Mouse (Mus musculus): Measurements from ENCODE around the gene Tspear. TPM values are rescaled to one million over a fixed set of nuclear protein-coding genes. Genes with fewer than 3 reads are reported as not detected.
A peak's percentile ranks its signal among the peaks of the same experiment; 100 is the strongest.
"Not testable (repeated sequence)": the region's sequence is repeated elsewhere in the genome, so short reads cannot be mapped to it uniquely, and the experiment has no call there.

The Tspear gene
- polyA plus RNA-seq, 1 experiment from 2014 or later = 0.43 TPM

DNA sequence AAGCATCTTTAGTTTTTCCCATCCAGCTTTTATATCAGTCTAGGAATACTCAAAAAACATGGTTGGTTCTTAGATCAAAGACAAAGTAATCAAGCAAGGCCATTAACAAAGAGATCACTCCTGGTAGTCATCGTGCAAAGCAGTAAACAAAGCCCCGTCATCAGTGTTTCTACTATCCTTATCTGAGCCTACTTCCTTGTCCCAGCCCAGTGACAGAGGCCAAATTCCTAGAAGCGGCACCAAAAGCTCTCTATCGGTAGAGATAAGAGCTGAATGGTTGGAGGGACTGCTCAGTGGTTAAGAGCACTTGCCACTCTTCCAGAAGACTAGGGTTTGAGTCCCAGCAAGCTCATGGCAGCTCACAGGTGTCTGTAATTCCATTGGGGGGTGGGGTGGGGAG is 14.8 kb upstream of the Tspear start:
- no peak for TF ChIP-seq CTCF (IDR thresholded peaks at IDR 0.05; ENCODE audit: low read depth)
- Histone ChIP-seq H3K36me3 (ENCODE audit: insufficient read depth, low read length) (no peaks in the 10 kb centered on the region), H3K4me3 (replicated peaks; ENCODE audit: low read depth, low read length) (no peak overlapping the region), H3K4me1 (replicated peaks; ENCODE audit: insufficient read depth, low read length) (no peaks in the 10 kb centered on the region), H3K4me2 (ENCODE audit: low read length) (no peak overlapping the region), H3K27ac (no peak overlapping the region), H3K9me3 (replicated peaks; ENCODE audit: low read length) (no peaks in the 10 kb centered on the region), H3K27me3 (ENCODE audit: insufficient read depth, low read length) (no peaks in the 10 kb centered on the region; the same call in 1 of the 2 replicates), H3K9ac (ENCODE audit: low read depth, low read length) (no peak overlapping the region)
- no peak for ATAC-seq (replicated peaks; ENCODE audit: low FRiP score, low read depth)
- 64% methylated on average over 4 of the region's 4 CpGs for WGBS
- DNase-seq (ENCODE audit: low spot score) = no peak

DNA sequence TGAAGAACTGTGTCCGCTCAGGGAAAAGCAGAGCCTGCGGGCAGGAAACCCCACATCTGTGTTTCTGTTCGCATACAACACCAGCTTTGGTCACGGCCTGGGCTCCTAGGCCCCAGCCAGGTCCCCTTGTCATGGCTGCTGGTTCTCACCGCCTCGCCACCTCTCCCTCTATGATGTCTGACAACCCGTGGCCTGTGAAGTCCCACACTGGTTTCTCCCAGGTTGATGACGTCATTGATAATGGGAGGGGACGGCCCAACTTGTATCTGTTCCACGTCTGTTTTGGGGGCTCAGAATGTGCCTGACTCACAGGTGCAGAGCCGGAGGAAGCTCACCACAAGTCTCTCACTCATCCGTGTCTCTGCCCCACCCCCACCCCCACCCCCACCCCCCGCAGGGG is 12.6 kb upstream of the Tspear start:
- H3K4me1 ChIP-seq (replicated peaks; ENCODE audit: insufficient read depth, low read length) = 0 out of 2 replicates have a peak, but pooled peaks cover 6% of the 10 kb centered on the region
- no peak overlapping the region for H3K4me2 ChIP-seq (ENCODE audit: low read length)
- TF ChIP-seq CTCF (IDR thresholded peaks at IDR 0.05; ENCODE audit: low read depth) = no peak
- WGBS = 54% methylated on average over 13 of the region's 13 CpGs
- DNase-seq (ENCODE audit: low spot score) (no peak), ATAC-seq (replicated peaks; ENCODE audit: low FRiP score, low read depth) (no peak)
- H3K9ac ChIP-seq (ENCODE audit: low read depth, low read length) = no peak overlapping the region
- H3K27me3 ChIP-seq (ENCODE audit: insufficient read depth, low read length) = peaks cover 19% of the 10 kb centered on the region
- H3K27ac ChIP-seq = no peak overlapping the region
- no peaks in the 10 kb centered on the region for H3K36me3 ChIP-seq (ENCODE audit: insufficient read depth, low read length)
- H3K4me3 ChIP-seq (replicated peaks; ENCODE audit: low read depth, low read length) = no peak overlapping the region
- no peaks in the 10 kb centered on the region for H3K9me3 ChIP-seq (replicated peaks; ENCODE audit: low read length)

DNA sequence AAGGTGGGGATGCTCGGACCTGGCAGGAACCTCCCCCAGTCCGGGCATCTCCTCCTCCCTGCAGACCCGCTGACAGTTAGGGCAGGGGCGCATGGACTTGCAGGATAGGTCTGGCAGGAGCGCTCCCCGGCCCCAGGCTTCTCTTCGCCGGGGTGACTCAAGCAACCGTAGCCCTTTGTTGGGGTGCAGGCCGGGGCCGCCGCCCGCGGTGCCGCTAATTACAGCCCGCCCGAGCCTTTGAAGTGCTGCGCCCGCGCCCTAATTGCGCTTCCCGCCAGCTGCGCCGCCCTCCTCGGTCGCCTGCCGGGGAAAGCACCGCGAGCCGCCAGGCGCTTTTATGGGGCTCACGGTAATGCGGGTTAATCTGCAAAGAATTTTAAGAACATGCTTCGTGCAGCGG is 8.8 kb upstream of the Tspear start:
- H3K4me3 ChIP-seq (replicated peaks; ENCODE audit: low read depth, low read length) = 0 out of 2 replicates have a peak overlapping the region, but pooled peaks have one; percentile 18
- TF ChIP-seq CTCF (IDR thresholded peaks at IDR 0.05; ENCODE audit: low read depth) = no peak
- no peak overlapping the region for H3K27ac ChIP-seq
- ATAC-seq (replicated peaks; ENCODE audit: low FRiP score, low read depth) (no peak), DNase-seq (ENCODE audit: low spot score) (no peak)
- H3K9ac ChIP-seq (ENCODE audit: low read depth, low read length) = no peak overlapping the region
- no peaks in the 10 kb centered on the region for H3K36me3 ChIP-seq (ENCODE audit: insufficient read depth, low read length)
- peak overlapping the region; percentile 44 for H3K4me2 ChIP-seq (ENCODE audit: low read length)
- peaks cover 19% of the 10 kb centered on the region for H3K27me3 ChIP-seq (ENCODE audit: insufficient read depth, low read length)
- no peaks in the 10 kb centered on the region for H3K9me3 ChIP-seq (replicated peaks; ENCODE audit: low read length)
- 0 out of 2 replicates have a peak, but pooled peaks cover 6% of the 10 kb centered on the region for H3K4me1 ChIP-seq (replicated peaks; ENCODE audit: insufficient read depth, low read length)
- 0% methylated on average over 32 of the region's 35 CpGs for WGBS

DNA sequence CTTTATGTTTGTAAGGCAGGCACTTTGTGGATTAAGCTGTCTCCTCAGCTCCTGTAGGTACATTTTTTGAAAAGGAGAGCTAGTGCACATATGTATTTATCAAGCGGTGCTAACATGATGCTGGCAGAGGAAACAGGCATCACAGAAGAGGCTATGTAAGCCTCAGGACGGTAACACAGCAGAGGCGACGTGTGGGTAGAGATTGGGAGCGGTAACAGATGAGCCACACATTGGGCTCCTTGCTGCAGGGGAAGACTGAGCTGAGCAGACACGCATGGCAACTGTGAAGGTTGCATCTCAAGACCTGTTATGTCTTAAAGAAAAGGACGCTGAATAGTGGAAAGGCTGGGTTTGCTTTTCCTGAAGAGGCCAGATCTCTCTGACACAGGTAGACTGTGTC is 3.4 kb upstream of the Tspear start:
- ATAC-seq (replicated peaks; ENCODE audit: low FRiP score, low read depth) (no peak), DNase-seq (ENCODE audit: low spot score) (no peak)
- no peak overlapping the region for H3K4me3 ChIP-seq (replicated peaks; ENCODE audit: low read depth, low read length)
- no peaks in the 10 kb centered on the region for H3K9me3 ChIP-seq (replicated peaks; ENCODE audit: low read length)
- WGBS = 80% methylated on average over 7 of the region's 7 CpGs
- H3K4me2 ChIP-seq (ENCODE audit: low read length) = no peak overlapping the region
- H3K36me3 ChIP-seq (ENCODE audit: insufficient read depth, low read length) = no peaks in the 10 kb centered on the region
- H3K27me3 ChIP-seq (ENCODE audit: insufficient read depth, low read length) = peaks cover 14% of the 10 kb centered on the region
- no peaks in the 10 kb centered on the region for H3K4me1 ChIP-seq (replicated peaks; ENCODE audit: insufficient read depth, low read length)
- TF ChIP-seq CTCF (IDR thresholded peaks at IDR 0.05; ENCODE audit: low read depth) = no peak
- no peak overlapping the region for H3K27ac ChIP-seq
- H3K9ac ChIP-seq (ENCODE audit: low read depth, low read length) = no peak overlapping the region

DNA sequence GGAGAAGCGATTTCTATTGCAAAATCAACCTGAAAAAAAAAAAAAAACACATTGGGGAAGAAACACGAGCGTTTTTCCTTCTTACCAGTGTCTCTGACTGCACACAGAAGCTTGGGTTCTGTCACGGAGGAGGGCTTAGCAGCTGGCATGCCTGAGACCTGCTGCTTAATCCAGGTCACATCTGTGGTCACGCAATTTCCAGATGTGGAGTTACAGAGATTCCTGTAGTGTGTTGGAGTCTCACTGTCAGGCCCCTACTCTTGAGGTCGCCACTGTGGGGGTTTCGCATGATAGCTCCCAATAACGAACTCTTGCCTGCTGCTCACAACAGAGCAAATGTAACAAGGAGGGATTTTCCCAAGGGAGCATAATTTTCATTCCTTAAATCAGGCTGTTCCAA is 2.2 kb upstream of the Tspear start:
- Histone ChIP-seq H3K4me3 (replicated peaks; ENCODE audit: low read depth, low read length) (no peak overlapping the region), H3K27me3 (ENCODE audit: insufficient read depth, low read length) (peaks cover 8% of the 10 kb centered on the region; the same call in 1 of the 2 replicates), H3K9ac (ENCODE audit: low read depth, low read length) (no peak overlapping the region), H3K9me3 (replicated peaks; ENCODE audit: low read length) (no peaks in the 10 kb centered on the region), H3K4me1 (replicated peaks; ENCODE audit: insufficient read depth, low read length) (no peaks in the 10 kb centered on the region), H3K36me3 (ENCODE audit: insufficient read depth, low read length) (no peaks in the 10 kb centered on the region), H3K4me2 (ENCODE audit: low read length) (no peak overlapping the region), H3K27ac (no peak overlapping the region)
- DNase-seq (ENCODE audit: low spot score) (no peak), ATAC-seq (replicated peaks; ENCODE audit: low FRiP score, low read depth) (no peak)
- 29% methylated on average over 8 of the region's 8 CpGs for WGBS
- TF ChIP-seq CTCF (IDR thresholded peaks at IDR 0.05; ENCODE audit: low read depth) = no peak

DNA sequence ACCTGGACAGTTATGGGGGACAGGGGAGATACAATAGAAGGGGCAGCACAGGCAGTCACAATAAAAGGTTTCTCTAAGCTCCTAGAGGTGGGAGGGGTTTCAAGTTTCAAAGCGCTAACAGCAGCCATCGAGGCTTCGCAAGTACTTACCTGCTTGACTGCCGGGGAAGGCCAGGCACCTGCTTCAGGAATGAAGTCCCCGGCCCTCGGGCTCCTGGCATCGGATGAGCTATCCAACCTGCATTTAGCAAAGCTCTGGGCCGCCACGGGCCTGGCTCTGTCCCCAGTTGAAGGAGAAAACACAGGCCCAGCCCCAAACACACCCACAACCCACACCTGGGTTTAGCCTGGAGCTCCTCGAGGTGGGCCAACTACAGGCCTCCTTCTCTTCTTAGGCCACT is 652 bp downstream of the Tspear start:
- H3K27ac ChIP-seq = no peak overlapping the region
- no peak overlapping the region for H3K4me2 ChIP-seq (ENCODE audit: low read length)
- TF ChIP-seq CTCF (IDR thresholded peaks at IDR 0.05; ENCODE audit: low read depth) = no peak
- H3K27me3 ChIP-seq (ENCODE audit: insufficient read depth, low read length) = peaks cover 8% of the 10 kb centered on the region; the same call in 1 of the 2 replicates
- H3K4me3 ChIP-seq (replicated peaks; ENCODE audit: low read depth, low read length) = no peak overlapping the region
- no peaks in the 10 kb centered on the region for H3K36me3 ChIP-seq (ENCODE audit: insufficient read depth, low read length)
- DNase-seq (ENCODE audit: low spot score) (no peak), ATAC-seq (replicated peaks; ENCODE audit: low FRiP score, low read depth) (no peak)
- H3K4me1 ChIP-seq (replicated peaks; ENCODE audit: insufficient read depth, low read length) = no peaks in the 10 kb centered on the region
- no peaks in the 10 kb centered on the region for H3K9me3 ChIP-seq (replicated peaks; ENCODE audit: low read length)
- WGBS = 12% methylated on average over 10 of the region's 10 CpGs
- H3K9ac ChIP-seq (ENCODE audit: low read depth, low read length) = no peak overlapping the region

DNA sequence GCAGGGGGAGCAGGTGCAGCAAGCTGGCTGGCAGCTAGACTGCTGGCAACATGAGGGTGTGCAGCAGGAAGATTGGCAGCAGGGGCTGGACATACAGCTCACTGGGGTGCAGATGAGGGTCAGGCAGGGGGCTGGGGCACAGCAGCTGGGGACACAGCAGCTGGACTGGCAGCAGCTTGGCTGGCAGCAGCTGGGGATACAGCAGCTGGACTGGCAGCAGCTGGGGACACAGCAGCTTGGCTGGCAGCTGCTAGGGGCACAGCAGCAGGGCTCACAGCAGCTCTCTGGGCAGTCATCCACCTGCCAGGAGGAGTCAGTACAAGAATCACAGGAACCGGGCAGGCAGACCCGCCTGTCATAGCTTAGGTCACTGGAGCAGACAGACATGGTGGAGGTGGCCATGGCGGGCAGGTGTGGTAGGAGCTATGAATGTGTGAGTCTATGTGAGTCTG is 4.0 kb downstream of the Tspear start, which contains the start of gene Gm19402:
TSS of gene Gm19402 (minus strand) at position 402 of the 452 bp plus-strand sequence.
- not testable (repeated sequence) for H3K9me3 ChIP-seq (replicated peaks; ENCODE audit: low read length); H3K9ac ChIP-seq (ENCODE audit: low read depth, low read length); H3K4me1 ChIP-seq (replicated peaks; ENCODE audit: insufficient read depth, low read length); H3K27me3 ChIP-seq (ENCODE audit: insufficient read depth, low read length); H3K36me3 ChIP-seq (ENCODE audit: insufficient read depth, low read length); H3K4me3 ChIP-seq (replicated peaks; ENCODE audit: low read depth, low read length); ATAC-seq (replicated peaks; ENCODE audit: low FRiP score, low read depth); DNase-seq (ENCODE audit: low spot score); H3K27ac ChIP-seq; H3K4me2 ChIP-seq (ENCODE audit: low read length)
- 68% methylated on average over 3 of the region's 3 CpGs for WGBS

All from kidney, postnatal 0 days (tissue).